Mouse (Mus musculus) heart, postnatal 36 days (tissue): ENCODE measurements at regions not wholly inside any gene's neighbourhood (a gene's known extent, or its start where the extent isn't known, plus 50 kb on each side); places are given as distances from the start of the nearest gene placed in this dataset.

Source experiments
- DNase-seq, 2 experiments: peaks; one replicate each; pipeline ENCODE4 v3.0.0; 2021 to 2022
- intact Hi-C: fragments of 180-260 bp; cut with DNase I; formaldehyde crosslinking; loops from one replicate; pipeline ENCODE4 v1.15.1; 2025
- microRNA-seq, 2 experiments: library from miRNA; unstranded; fragments of <30 nt; microRNA quantifications; one replicate each; pipeline ENCODE4 v1.2.0; 2021; ENCODE audit warnings: borderline number of aligned reads in 2 of 2

DNA sequence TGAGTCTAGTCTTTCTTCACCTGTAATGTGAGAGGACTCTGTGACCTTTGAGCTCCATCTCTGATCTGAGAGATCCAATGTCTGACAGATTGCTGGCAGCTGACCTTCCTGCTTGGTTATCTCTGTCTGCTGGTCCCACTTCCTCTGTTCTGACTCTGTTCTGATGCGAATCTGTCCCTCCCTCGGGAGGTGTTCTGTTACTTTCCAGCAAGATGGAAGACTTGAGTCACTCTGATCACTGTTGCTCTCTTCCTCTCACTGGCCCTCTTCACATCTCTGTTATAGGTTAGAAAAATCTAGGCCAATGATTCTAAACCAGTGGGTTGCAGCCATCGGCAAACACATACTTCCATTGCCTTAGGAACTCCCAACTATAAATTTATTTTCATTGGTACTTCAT, 264.6 kb downstream of the Gm19410 start:
- DNase-seq = no peak
- intact Hi-C loops = no loop called here

DNA sequence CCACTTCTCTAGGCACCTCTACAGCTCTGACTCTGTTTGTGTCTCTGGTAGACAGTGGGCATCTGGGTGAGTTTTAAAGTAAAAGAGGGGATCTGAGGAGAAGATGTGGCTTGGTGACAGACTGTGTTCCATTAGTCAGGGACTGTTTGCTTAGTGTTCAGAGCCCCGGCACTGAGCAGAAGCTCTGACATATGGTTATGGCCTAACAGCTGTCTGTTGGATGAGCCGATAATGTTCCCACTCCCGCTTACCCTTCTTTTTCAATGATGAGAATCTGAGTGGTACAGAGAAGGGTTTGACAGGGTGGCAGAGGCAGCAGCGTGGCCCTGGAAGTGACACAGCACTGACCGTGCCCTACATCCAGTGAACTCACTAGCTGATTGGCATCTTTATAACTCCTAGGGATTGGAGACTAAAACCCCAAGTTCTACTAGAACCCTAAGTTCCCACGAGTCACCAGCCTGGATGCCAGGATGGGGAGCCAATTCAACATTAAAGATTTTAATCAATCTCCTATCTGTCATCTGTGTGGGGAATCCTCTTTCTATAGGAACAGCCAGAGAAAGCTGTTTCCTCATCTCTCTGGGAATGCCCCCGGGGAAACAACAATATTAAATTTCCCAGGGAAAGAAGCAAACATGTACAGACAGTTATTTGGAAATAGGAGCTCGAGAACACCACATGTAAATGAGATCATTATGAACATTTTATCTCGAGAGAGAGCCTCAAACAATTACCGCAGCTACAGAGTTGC, 266.6 kb downstream of the Gm19410 start:
- intact Hi-C loops = no loop called here
- DNase-seq = no peak

- intact Hi-C loops = no loop called here
- no peak for DNase-seq
Measured at GRCm38 (mm10) chr8:36035339-36035738, 269.7 kb downstream of the Gm19410 start.

DNA sequence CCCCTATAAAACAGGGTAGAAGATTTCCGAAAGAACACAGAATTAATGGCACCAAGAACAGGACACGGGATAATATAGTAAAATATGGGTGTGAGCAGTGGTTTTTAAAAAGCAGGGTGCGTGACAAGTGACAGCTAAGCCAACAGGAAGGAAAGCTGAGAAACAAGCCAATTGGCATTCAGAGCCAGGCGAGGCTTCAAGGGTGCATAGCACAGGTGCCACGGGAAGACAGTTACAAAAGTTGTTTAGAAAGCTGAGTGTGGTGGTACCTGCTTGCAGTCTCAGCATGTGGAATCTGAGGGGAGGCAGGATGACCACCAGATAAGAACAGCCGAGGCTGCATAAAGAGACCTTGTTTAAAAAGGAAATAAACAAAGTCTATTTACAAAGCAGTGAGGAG, 270.7 kb downstream of the Gm19410 start:
- intact Hi-C loops = no loop called here
- no peak for DNase-seq

DNA sequence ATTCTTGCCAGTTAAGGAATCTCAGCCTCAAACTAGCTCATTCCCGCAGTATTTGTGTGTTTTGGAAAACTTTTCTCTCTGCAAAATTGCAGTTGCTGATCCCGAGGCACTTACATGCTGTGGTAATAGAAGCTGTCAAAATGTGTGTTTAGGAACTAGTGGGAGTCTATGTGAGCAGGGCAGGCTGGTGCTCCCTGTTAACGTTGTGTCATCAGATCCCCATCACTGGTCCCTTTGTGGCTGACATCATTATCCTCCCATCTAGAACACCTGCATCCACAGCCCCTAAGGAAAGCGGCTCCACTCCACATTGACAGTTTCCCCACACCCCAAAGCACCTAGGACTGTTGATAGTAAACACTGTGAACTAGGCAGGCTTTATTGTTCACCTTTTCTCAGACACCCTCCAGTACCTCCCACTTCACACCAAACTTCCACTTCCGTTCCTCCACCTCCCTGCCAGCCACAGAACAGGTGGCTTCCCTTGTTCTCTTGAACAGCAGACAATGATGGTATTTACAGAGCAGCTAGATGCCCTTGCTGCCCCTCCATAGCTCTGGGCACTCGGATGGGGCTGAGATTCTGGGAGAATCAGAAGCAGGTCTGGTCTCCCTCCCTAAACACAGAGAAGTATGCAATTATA, 275.8 kb downstream of the Gm19410 start:
- no peak for DNase-seq
- intact Hi-C loops = no loop called here

- no peak for DNase-seq
- intact Hi-C loops = no loop called here
Measured at GRCm38 (mm10) chr8:36042594-36042993, 277.0 kb downstream of the Gm19410 start.

Small RNA genes lying in the stretch of these regions (microRNA-seq; reads per million reads assigned to microRNA genes)
- gene Gm22030 = 0 reads per million in 2 experiments
